Mouse (Mus musculus) liver, adult 2 months (tissue): Measurements from ENCODE around the gene Ap2a2.

Experiments
- CTCF ChIP-seq: fragments of 200-500 bp; IDR thresholded peaks from 2 replicates; pipeline ENCODE4 v1.5.1; 2011; ENCODE audit warnings: low read depth, low read length, control low read depth
- POLR2A ChIP-seq: fragments of 200-500 bp; IDR thresholded peaks from 2 replicates; pipeline ENCODE4 v1.6.1; 2011; ENCODE audit warnings: low read length, control low read depth; ENCODE audit not compliant: insufficient read depth; ENCODE audit errors: extremely low read depth

GRCm38 (mm10) chr7:141538852-141539555 lies 23.0 kb upstream of the Ap2a2 start:
- TF ChIP-seq CTCF (no peak), POLR2A (no peak)
